Mouse (Mus musculus) heart, adult 2 months (tissue): ENCODE data around the gene Nsun4. TPM values are rescaled to one million over a fixed set of nuclear protein-coding genes. Genes with fewer than 3 reads are reported as not detected.

ENCODE experiments used
- DNase-seq, 2 experiments: peaks; one replicate each; pipeline ENCODE4 v3.0.0; 2021
- H3K27ac ChIP-seq: fragments of 200-600 bp; 2 replicates; pipeline ENCODE4 v1.8.1; 2022
- H3K27me3 ChIP-seq: fragments of 200-500 bp; 2 replicates; pipeline ENCODE4 v1.6.1; 2012; ENCODE audit warnings: mild to moderate bottlenecking, low read length, inconsistent platforms, mixed read lengths; ENCODE audit not compliant: control insufficient read depth, insufficient read depth
- H3K36me3 ChIP-seq: fragments of 200-500 bp; 2 replicates; pipeline ENCODE4 v1.6.1; 2012; ENCODE audit warnings: low read length, inconsistent platforms; ENCODE audit not compliant: control insufficient read depth, insufficient read depth
- H3K4me1 ChIP-seq: fragments of 200-500 bp; 2 replicates; pipeline ENCODE4 v1.6.1; 2011; ENCODE audit warnings: low read length; ENCODE audit not compliant: control insufficient read depth, insufficient read depth
- H3K4me3 ChIP-seq: fragments of 200-600 bp; 2 replicates; pipeline ENCODE4 v1.8.1; 2022
- H3K79me2 ChIP-seq: fragments of 200-500 bp; replicated peaks from 2 replicates; pipeline ENCODE4 v1.6.1; 2012; ENCODE audit warnings: mild to moderate bottlenecking, inconsistent platforms, low read length, moderate library complexity, mixed read lengths; ENCODE audit not compliant: control insufficient read depth, insufficient read depth
- H3K9ac ChIP-seq: fragments of 200-500 bp; 2 replicates; pipeline ENCODE4 v1.6.1; 2012; ENCODE audit warnings: low read depth, mild to moderate bottlenecking, control low read depth, inconsistent platforms, low read length, mixed read lengths
- CTCF ChIP-seq: fragments of 200-600 bp; IDR thresholded peaks from 2 replicates; pipeline ENCODE4 v1.8.1; 2022; ENCODE audit warnings: antibody characterized with exemption, mild to moderate bottlenecking, moderate library complexity
- EP300 ChIP-seq: fragments of 200-500 bp; IDR thresholded peaks from 2 replicates; pipeline ENCODE4 v1.6.1; 2011; ENCODE audit warnings: low read depth, low read length, control low read depth; ENCODE audit not compliant: insufficient read depth
- POLR2A ChIP-seq: fragments of 200-500 bp; IDR thresholded peaks from 2 replicates; pipeline ENCODE4 v1.6.1; 2011; ENCODE audit warnings: mild to moderate bottlenecking, low read depth, low read length, control low read depth; ENCODE audit not compliant: insufficient read depth
- WGBS: fragments of 180-500 bp; shearing (Covaris S2); methylation state at CpG from one replicate; pipeline ENCODE4 v1.1.7; 2018; 5-methylcytosine and 5-hydroxymethylcytosine counted together
- intact Hi-C: fragments of 180-260 bp; cut with DNase I; formaldehyde crosslinking; loops from one replicate; pipeline ENCODE4 v1.15.1; 2025
- polyA plus RNA-seq: library from polyadenylated mRNA; depleted of rRNA; stranded (reverse); fragments of >200 nt; gene quantifications from 2 replicates; pipeline ENCODE4 v1.2.3, GENCODE M21; 2012; rRNA removed
- total RNA-seq, 2 experiments: library from RNA; stranded (reverse); gene quantifications; 2 replicates each; pipeline ENCODE4 v1.2.3; 2021

The Nsun4 gene
- total and polyA plus RNA-seq, 3 experiments: 24.3 to 28.4 (median 24.9) TPM

DNA sequence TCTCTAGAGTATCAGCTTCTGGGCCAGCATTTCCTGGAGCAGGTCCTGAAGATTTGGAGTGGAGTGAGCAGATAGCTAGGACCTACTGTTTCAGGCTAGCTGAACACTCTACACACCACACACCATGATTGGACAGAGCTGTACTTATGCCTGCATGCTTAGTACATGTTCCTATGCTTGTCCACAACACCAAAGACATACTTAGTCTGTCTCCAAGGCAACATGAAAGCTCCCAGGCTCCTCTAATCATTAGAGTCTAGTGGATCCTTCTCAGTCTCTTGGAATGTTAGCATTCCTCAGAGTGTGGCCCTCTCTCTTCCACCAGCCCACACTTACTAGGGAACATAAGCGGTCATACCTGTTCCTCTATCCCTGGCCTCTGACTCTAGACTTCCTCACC lies 66.2 kb downstream of the Nsun4 start:
- no peak overlapping the region for H3K27ac ChIP-seq
- no peak overlapping the region for H3K4me3 ChIP-seq
- H3K27me3 ChIP-seq: 0 out of 2 replicates have a peak, but pooled peaks cover 1% of the 10 kb centered on the region
- DNase-seq: no peak
- H3K36me3 ChIP-seq: no peaks in the 10 kb centered on the region
- no peak for TF ChIP-seq CTCF
- H3K4me1 ChIP-seq: no peaks in the 10 kb centered on the region
- no peaks in the 10 kb centered on the region for H3K79me2 ChIP-seq
- intact Hi-C loops: no loop called here
- WGBS: 65% methylated on average over 1 of the region's 1 CpGs
- no peak overlapping the region for H3K9ac ChIP-seq

DNA sequence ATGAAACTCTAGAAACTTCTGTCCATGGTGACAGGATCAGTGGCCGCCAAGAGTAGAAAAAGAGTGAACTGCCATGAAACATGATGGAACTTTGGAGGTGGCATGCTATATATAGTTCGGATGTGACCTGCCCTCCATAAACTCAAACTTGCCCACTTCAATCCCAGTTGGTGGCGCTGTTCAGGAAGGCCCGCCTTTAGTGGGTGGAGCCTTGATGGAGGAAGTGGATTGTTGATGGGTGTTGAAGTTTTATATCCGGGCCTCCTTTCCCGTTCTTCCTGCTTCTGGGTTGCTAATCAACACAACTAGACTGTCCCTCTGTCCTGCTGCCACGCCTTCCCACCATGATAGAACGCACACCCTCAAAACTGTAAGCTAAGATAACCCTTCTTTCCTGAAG lies 68.7 kb downstream of the Nsun4 start:
- H3K4me3 ChIP-seq: no peak overlapping the region
- peaks cover 3% of the 10 kb centered on the region; the same call in 1 of the 2 replicates for H3K27me3 ChIP-seq
- H3K36me3 ChIP-seq: no peaks in the 10 kb centered on the region
- TF ChIP-seq POLR2A (no peak), CTCF (no peak), EP300 (no peak)
- no peak overlapping the region for H3K27ac ChIP-seq
- no peaks in the 10 kb centered on the region for H3K79me2 ChIP-seq
- intact Hi-C loops: loop anchor here (1.0 kb wide), 1 partner anchor 82 kb away; no protein-coding TSS in a partner anchor
- DNase-seq: no peak
- WGBS: 26% methylated on average over 8 of the region's 8 CpGs
- H3K4me1 ChIP-seq: no peaks in the 10 kb centered on the region
- H3K9ac ChIP-seq: no peak overlapping the region

DNA sequence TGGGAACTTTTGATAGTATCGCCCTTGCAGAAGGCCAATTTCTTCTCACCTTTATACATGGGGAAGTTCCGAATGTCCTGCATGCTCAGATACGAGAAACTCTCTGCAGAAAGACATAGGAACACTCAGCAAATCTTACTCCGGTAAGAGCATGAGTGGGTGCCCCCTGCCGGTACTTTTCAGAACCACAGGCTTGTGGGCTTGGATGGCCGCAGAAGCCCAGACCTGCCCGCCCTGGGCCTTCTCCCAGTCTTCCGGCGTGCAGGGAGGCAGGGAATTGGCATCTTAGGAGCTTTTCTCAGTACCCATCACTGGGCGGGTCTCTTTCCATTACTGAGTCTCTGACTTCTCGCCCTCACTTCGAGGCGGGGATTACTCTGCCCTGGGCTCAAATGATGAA lies 69.6 kb downstream of the Nsun4 start:
- Histone ChIP-seq H3K4me3 (no peak overlapping the region), H3K4me1 (no peaks in the 10 kb centered on the region), H3K27me3 (peaks cover 3% of the 10 kb centered on the region; the same call in 1 of the 2 replicates), H3K79me2 (no peaks in the 10 kb centered on the region), H3K9ac (no peak overlapping the region), H3K36me3 (no peaks in the 10 kb centered on the region), H3K27ac (no peak overlapping the region)
- DNase-seq: peak; percentile 68 to 84
- intact Hi-C loops: loop anchor here (1.0 kb wide), 1 partner anchor 81 kb away; no protein-coding TSS in a partner anchor
- TF ChIP-seq CTCF (peak; percentile 95), EP300 (no peak), POLR2A (no peak)
- 3% methylated on average over 13 of the region's 13 CpGs for WGBS

Other genes starting within 250 kb of the Nsun4 start
- gene Mob3c, start 225.8 kb downstream of the Nsun4 start, total RNA-seq: 1 to 10 TPM; 3.2 to 4.3 TPM
- 7.4 and 9.3 TPM in 2 replicates for gene Mob3c, start 225.8 kb downstream of the Nsun4 start, polyA plus RNA-seq
- gene Mknk1, start 214.7 kb downstream of the Nsun4 start, total RNA-seq: 10 to 100 TPM; 18.3 to 20.6 TPM
- 32.1 and 42.1 TPM in 2 replicates for gene Mknk1, start 214.7 kb downstream of the Nsun4 start, polyA plus RNA-seq
- gene Kncn, start 169.5 kb downstream of the Nsun4 start, total RNA-seq: not detected
- 0.18 TPM in 1 of 2 replicates, not detected in the other for gene Kncn, start 169.5 kb downstream of the Nsun4 start, polyA plus RNA-seq
- not detected for gene 6430628N08Rik, start 163.2 kb downstream of the Nsun4 start, total RNA-seq
- gene 6430628N08Rik, start 163.2 kb downstream of the Nsun4 start, polyA plus RNA-seq: not detected in 2 replicates
- gene Dmbx1, start 114.0 kb downstream of the Nsun4 start, total RNA-seq: not detected
- gene Dmbx1, start 114.0 kb downstream of the Nsun4 start, polyA plus RNA-seq: not detected in 2 replicates
- under 1 TPM; 0.14 to 0.23 TPM for gene Faah, start 36.0 kb downstream of the Nsun4 start, total RNA-seq
- gene Faah, start 36.0 kb downstream of the Nsun4 start, polyA plus RNA-seq: 0.53 and 1.4 TPM in 2 replicates
- gene Uqcrh, start 21.2 kb upstream of the Nsun4 start, total RNA-seq: 1,000 to 10,000 TPM; 1,648 to 1,969 TPM
- gene Uqcrh, start 21.2 kb upstream of the Nsun4 start, polyA plus RNA-seq: 736 and 1,429 TPM in 2 replicates
- 10 to 100 TPM; 22.0 to 24.9 TPM for gene Lrrc41, start 21.4 kb upstream of the Nsun4 start, total RNA-seq
- 27.1 and 32.6 TPM in 2 replicates for gene Lrrc41, start 21.4 kb upstream of the Nsun4 start, polyA plus RNA-seq
- gene Rad54l, start 69.8 kb upstream of the Nsun4 start, total RNA-seq: under 1 TPM; 0.21 to 0.43 TPM
- 0.18 and 0.26 TPM in 2 replicates for gene Rad54l, start 69.8 kb upstream of the Nsun4 start, polyA plus RNA-seq
- gene Pomgnt1, start 70.0 kb upstream of the Nsun4 start, total RNA-seq: 10 to 100 TPM; 52.7 to 59.5 TPM
- gene Pomgnt1, start 70.0 kb upstream of the Nsun4 start, polyA plus RNA-seq: 44.4 and 65.2 TPM in 2 replicates
- gene Lurap1, start 97.5 kb upstream of the Nsun4 start, total RNA-seq: 1 to 10 TPM; 4.5 to 5.4 TPM
- 2.0 and 2.9 TPM in 2 replicates for gene Lurap1, start 97.5 kb upstream of the Nsun4 start, polyA plus RNA-seq
- not detected for gene Tspan1, start 113.7 kb upstream of the Nsun4 start, total RNA-seq
- gene Tspan1, start 113.7 kb upstream of the Nsun4 start, polyA plus RNA-seq: 4.9 TPM in 1 of 2 replicates, not detected in the other
- not detected for gene 1700042G07Rik, start 119.5 kb upstream of the Nsun4 start, total RNA-seq
- 0.45 TPM in 1 of 2 replicates, not detected in the other for gene 1700042G07Rik, start 119.5 kb upstream of the Nsun4 start, polyA plus RNA-seq
- gene Gm49337, start 119.5 kb upstream of the Nsun4 start, total RNA-seq: under 1 TPM; 0.16 to 0.37 TPM
- gene Gm49337, start 119.5 kb upstream of the Nsun4 start, polyA plus RNA-seq: not detected in 2 replicates
- gene Pik3r3, start 167.7 kb upstream of the Nsun4 start, total RNA-seq: 10 to 100 TPM; 10.1 to 11.6 TPM
- 9.3 and 15.3 TPM in 2 replicates for gene Pik3r3, start 167.7 kb upstream of the Nsun4 start, polyA plus RNA-seq